Mouse (Mus musculus) ES-CJ7 (cell line): ENCODE measurements at regions not wholly inside any gene's neighbourhood (a gene's known extent, or its start where the extent isn't known, plus 50 kb on each side); places are given as distances from the start of the nearest gene placed in this dataset.

ENCODE experiments used
- DNase-seq: peaks from one replicate; pipeline ENCODE4 v3.0.0; 2011; ENCODE audit warnings: low read depth, low spot score

- DNase-seq = no peak
Observed at GRCm38 (mm10) chr16:73835715-73836440, 575.7 kb downstream of the Robo2 start.

- no peak for DNase-seq
Observed at GRCm38 (mm10) chr16:73821387-73822338, 590.0 kb downstream of the Robo2 start.

- no peak for DNase-seq
Observed at GRCm38 (mm10) chr16:73804572-73804971, 607.1 kb downstream of the Robo2 start.

GRCm38 (mm10) chr16:73796528-73797171, 615.0 kb downstream of the Robo2 start:
- DNase-seq = no peak

GRCm38 (mm10) chr16:73785074-73785438, 626.6 kb downstream of the Robo2 start:
- no peak for DNase-seq

- DNase-seq = no peak
Observed at GRCm38 (mm10) chr16:73784296-73785073, 627.1 kb downstream of the Robo2 start.

GRCm38 (mm10) chr16:73772454-73772853, 639.2 kb downstream of the Robo2 start:
- no peak for DNase-seq

- DNase-seq = no peak
Observed at GRCm38 (mm10) chr16:73770440-73770856, 641.2 kb downstream of the Robo2 start.

- no peak for DNase-seq
Observed at GRCm38 (mm10) chr16:73769729-73770128, 641.9 kb downstream of the Robo2 start.

GRCm38 (mm10) chr16:73768706-73769105, 642.9 kb downstream of the Robo2 start:
- no peak for DNase-seq

GRCm38 (mm10) chr16:73765184-73765583, 646.4 kb downstream of the Robo2 start:
- DNase-seq = no peak

- DNase-seq = no peak
Observed at GRCm38 (mm10) chr16:73760921-73761320, 650.7 kb downstream of the Robo2 start.

- no peak for DNase-seq
Observed at GRCm38 (mm10) chr16:73758872-73759271, 652.8 kb downstream of the Robo2 start.

GRCm38 (mm10) chr16:73754302-73754701, 657.3 kb downstream of the Robo2 start:
- no peak for DNase-seq

GRCm38 (mm10) chr16:73728297-73728696, 683.3 kb downstream of the Robo2 start:
- no peak for DNase-seq

GRCm38 (mm10) chr16:73719691-73720090, 691.9 kb downstream of the Robo2 start:
- DNase-seq = no peak

GRCm38 (mm10) chr16:73716301-73716700, 695.3 kb downstream of the Robo2 start:
- DNase-seq = no peak

GRCm38 (mm10) chr16:73707051-73707450, 704.6 kb downstream of the Robo2 start:
- DNase-seq = no peak

GRCm38 (mm10) chr16:73689274-73689673, 722.4 kb downstream of the Robo2 start:
- DNase-seq = no peak

- no peak for DNase-seq
Observed at GRCm38 (mm10) chr16:73679804-73680203, 731.8 kb downstream of the Robo2 start.

- no peak for DNase-seq
Observed at GRCm38 (mm10) chr16:73670516-73670915, 741.1 kb downstream of the Robo2 start.
